In the genomic region with DNA sequence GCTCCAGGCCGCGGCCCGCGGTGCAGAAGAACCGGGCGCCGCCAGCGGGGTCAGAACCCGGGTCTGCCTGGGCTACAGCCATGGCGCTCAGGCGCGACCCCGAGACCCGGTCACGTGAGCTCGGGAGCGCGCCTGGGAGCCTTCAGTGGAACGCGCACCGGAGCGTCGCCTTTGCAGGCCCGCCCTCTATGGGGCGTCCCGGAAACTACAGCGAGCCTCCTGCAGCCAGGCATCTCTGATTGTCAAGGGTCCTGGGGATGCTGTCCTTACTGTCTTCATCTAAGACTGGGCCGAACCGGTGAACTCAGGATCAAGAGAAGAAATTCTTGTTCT, we compare ENCODE assay signal across 8 mouse cellular contexts. TPM values are rescaled to one million over a fixed set of nuclear protein-coding genes. Genes with fewer than 3 reads are reported as not detected.
DNase-seq lines count a peak whose midpoint lies in the region; ATAC-seq and TF ChIP-seq lines count a peak whose summit lies in the region.

A gene (minus strand): TSS at position 104 of the 333 bp plus-strand sequence.

- H3K9ac ChIP-seq in lung, postnatal 0 days (replicated peaks; ENCODE audit: low read depth): peak within 1 kb of the TSS; percentile 77

- peak within 1 kb of the TSS; percentile 86 for H3K4me3 ChIP-seq in hindbrain, embryonic 10.5 days
- H3K4me3 ChIP-seq in lung, postnatal 0 days (ENCODE audit: low read depth, low read length): peak within 1 kb of the TSS; percentile 84

- 0 out of 2 replicates have a peak, but pooled peaks cover 2% of the 10 kb centered on the region for H3K9me3 ChIP-seq in hindbrain, embryonic 10.5 days
- no peaks in the 10 kb centered on the region for H3K9me3 ChIP-seq in lung, postnatal 0 days (ENCODE audit: low read length)

- DNase-seq in MN1 (ENCODE audit: low spot score): peak; percentile 95
- DNase-seq in cerebellum, adult 9-10 months: peak; percentile 89
- peak; percentile 90 for DNase-seq in hindbrain, embryonic 10.5 days (ENCODE audit: low spot score)
- peak; percentile 86 for DNase-seq in layer of hippocampus, adult 9-11 months
- peak; percentile 95 for DNase-seq in lung, postnatal 0 days (ENCODE audit: low spot score)
- DNase-seq in ovary, postnatal 14 days (ENCODE audit: low spot score): peak; percentile 88
- DNase-seq in thymus, postnatal 14 days: peak; percentile 93

- H3K4me2 ChIP-seq in lung, postnatal 0 days (replicated peaks; ENCODE audit: low read depth, low read length): peak within 1 kb of the TSS; percentile 65

- peak; percentile 87 for ATAC-seq in frontal cortex, adult (ENCODE audit: low TSS enrichment)
- ATAC-seq in lung, postnatal 0 days: peak; percentile 97

- H3K27ac ChIP-seq in hindbrain, embryonic 10.5 days: peak within 1 kb of the TSS; percentile 99
- peak within 1 kb of the TSS; percentile 77 for H3K27ac ChIP-seq in lung, postnatal 0 days (ENCODE audit: low read length)

- TF ChIP-seq CTCF in lung, postnatal 0 days (IDR thresholded peaks at IDR 0.05): peak; percentile 84

- H3K27me3 ChIP-seq in hindbrain, embryonic 10.5 days (ENCODE audit: insufficient read depth, poor library complexity, severe bottlenecking): no peaks in the 10 kb centered on the region
- H3K27me3 ChIP-seq in lung, postnatal 0 days (replicated peaks; ENCODE audit: insufficient read depth, low read length): no peaks in the 10 kb centered on the region

- H3K36me3 ChIP-seq in hindbrain, embryonic 10.5 days: peaks cover 27% of the 10 kb centered on the region
- no peaks in the 10 kb centered on the region for H3K36me3 ChIP-seq in lung, postnatal 0 days (ENCODE audit: insufficient read depth, low read length)

- 2% methylated on average over 29 of the region's 29 CpGs for WGBS in hindbrain, embryonic 10.5 days
- under 1% methylated on average over 29 of the region's 29 CpGs for WGBS in lung, postnatal 0 days

- peaks cover 14% of the 10 kb centered on the region for H3K4me1 ChIP-seq in hindbrain, embryonic 10.5 days (replicated peaks)
- no peaks in the 10 kb centered on the region for H3K4me1 ChIP-seq in lung, postnatal 0 days (ENCODE audit: insufficient read depth, low read depth, low read length)

- TF ChIP-seq EP300 in lung, postnatal 0 days (IDR thresholded peaks at IDR 0.05): no peak

RNA-seq across cellular contexts. Expression of the gene that starts here (rescaled TPM):
- 12.0 and 12.4 TPM in 2 replicates for polyA plus RNA-seq in hindbrain, embryonic 10.5 days (2016; fragmentation: Nextera tagmentation; extraction: Ambion mirVana)
- 9.0 and 10.0 TPM in 2 replicates for polyA plus RNA-seq in lung, postnatal 0 days (2015; fragmentation: Nextera tagmentation; extraction: Ambion mirVana)

Comparison
In these comparisons a context has a peak if more than half of its experiments do, and no peak if none do; other contexts are left out.
1. Peak in every context shown above with its lines: DNase-seq, ATAC-seq, H3K4me3 ChIP-seq and H3K27ac ChIP-seq.